Mouse (Mus musculus) G1E-ER4 (cell line): ENCODE measurements around the gene Plekhb2. TPM values are rescaled to one million over a fixed set of nuclear protein-coding genes. Genes with fewer than 3 reads are reported as not detected.

Source experiments
- GATA1 ChIP-seq: IDR thresholded peaks from one replicate; pipeline ENCODE4 v1.8.0; 2012; ENCODE audit warnings: low read length, inconsistent platforms
- polyA plus RNA-seq: library from polyadenylated mRNA; stranded (reverse); fragments of >175 nt; gene quantifications from 2 replicates; pipeline ENCODE4 v1.2.3, GENCODE M21; 2012

Gene Plekhb2
- polyA plus RNA-seq, 1 experiment = 0.78 TPM

- TF ChIP-seq GATA1 = no peak
Observed at GRCm38 (mm10) chr1:34852116-34852878, 2.5 kb downstream of the Plekhb2 start.

GRCm38 (mm10) chr1:34853786-34854185, 4.0 kb downstream of the Plekhb2 start:
- TF ChIP-seq GATA1 = no peak

GRCm38 (mm10) chr1:34855056-34855739, 5.4 kb downstream of the Plekhb2 start:
- no peak for TF ChIP-seq GATA1

- TF ChIP-seq GATA1 = no peak
Observed at GRCm38 (mm10) chr1:34858671-34859070, 8.9 kb downstream of the Plekhb2 start.

- TF ChIP-seq GATA1 = no peak
Observed at GRCm38 (mm10) chr1:34859761-34860160, 10.0 kb downstream of the Plekhb2 start.

GRCm38 (mm10) chr1:34860205-34860604, 10.4 kb downstream of the Plekhb2 start:
- no peak for TF ChIP-seq GATA1

- TF ChIP-seq GATA1 = no peak
Observed at GRCm38 (mm10) chr1:34862877-34863276, 13.1 kb downstream of the Plekhb2 start.

- TF ChIP-seq GATA1 = no peak
Observed at GRCm38 (mm10) chr1:34863323-34863722, 13.5 kb downstream of the Plekhb2 start.

- TF ChIP-seq GATA1 = no peak
Observed at GRCm38 (mm10) chr1:34864243-34864642, 14.5 kb downstream of the Plekhb2 start.

- no peak for TF ChIP-seq GATA1
Observed at GRCm38 (mm10) chr1:34865866-34866265, 16.1 kb downstream of the Plekhb2 start.

GRCm38 (mm10) chr1:34866815-34867573, 17.2 kb downstream of the Plekhb2 start:
- no peak for TF ChIP-seq GATA1

GRCm38 (mm10) chr1:34867574-34867955, 17.8 kb downstream of the Plekhb2 start:
- no peak for TF ChIP-seq GATA1

GRCm38 (mm10) chr1:34868391-34868790, 18.6 kb downstream of the Plekhb2 start:
- TF ChIP-seq GATA1 = no peak

- no peak for TF ChIP-seq GATA1
Observed at GRCm38 (mm10) chr1:34869231-34869630, 19.5 kb downstream of the Plekhb2 start.

- TF ChIP-seq GATA1 = no peak
Observed at GRCm38 (mm10) chr1:34871170-34871569, 21.4 kb downstream of the Plekhb2 start.

- no peak for TF ChIP-seq GATA1
Observed at GRCm38 (mm10) chr1:34873551-34873950, 23.8 kb downstream of the Plekhb2 start.

GRCm38 (mm10) chr1:34879611-34880010, 29.8 kb downstream of the Plekhb2 start:
- TF ChIP-seq GATA1 = no peak
